Mouse (Mus musculus) forebrain, embryonic 11.5 days (tissue): ENCODE measurements around the gene Fbxl2. TPM values are rescaled to one million over a fixed set of nuclear protein-coding genes. Genes with fewer than 3 reads are reported as not detected.

Experiments
- polyA plus RNA-seq: library from polyadenylated mRNA; unstranded; fragments of >200 nt; fragmentation: Nextera tagmentation; extraction: Ambion mirVana; gene quantifications from 2 replicates; pipeline ENCODE4 v1.2.1, GENCODE M21; 2014

The Fbxl2 gene
- polyA plus RNA-seq, 1 experiment from 2014 or later, result 8.4 TPM

Other genes starting within 250 kb of the Fbxl2 start
- gene Ubp1, start 115.3 kb downstream of the Fbxl2 start, polyA plus RNA-seq, result 51.7 and 52.5 TPM in 2 replicates
- gene Susd5, start 10.9 kb upstream of the Fbxl2 start, polyA plus RNA-seq, result 0.08 TPM in 1 of 2 replicates, not detected in the other